Mouse (Mus musculus): Measurements from ENCODE around the gene Pifo. TPM values are rescaled to one million over a fixed set of nuclear protein-coding genes. Genes with fewer than 3 reads are reported as not detected.
A peak's percentile ranks its signal among the peaks of the same experiment; 100 is the strongest.
"Not testable (repeated sequence)": the region's sequence is repeated elsewhere in the genome, so short reads cannot be mapped to it uniquely, and the experiment has no call there.

The Pifo gene
- 6.9 and 7.6 TPM in 2 replicates for polyA plus RNA-seq (2015; fragmentation: Nextera tagmentation; extraction: Ambion mirVana)

GRCm38 (mm10) chr3:106014546-106014945 lies at the start of gene Pifo:
Pifo (minus strand) TSS chr3:106014646.
- H3K27ac ChIP-seq (replicated peaks), result no peak within 1 kb of the TSS
- no peak within 1 kb of the TSS for H3K9ac ChIP-seq
- 94% methylated on average over 2 of the region's 2 CpGs for WGBS
- H3K4me2 ChIP-seq, result no peak within 1 kb of the TSS
- H3K4me3 ChIP-seq, result no peak within 1 kb of the TSS
- no peaks in the 10 kb centered on the region for H3K36me3 ChIP-seq
- ATAC-seq (ENCODE audit: low FRiP score, low read depth), result no peak
- H3K27me3 ChIP-seq, result no peaks in the 10 kb centered on the region
- no peaks in the 10 kb centered on the region for H3K4me1 ChIP-seq (replicated peaks)
- no peaks in the 10 kb centered on the region for H3K9me3 ChIP-seq

GRCm38 (mm10) chr3:106057966-106058365 lies 43.5 kb upstream of the Pifo start:
- Histone ChIP-seq H3K27me3 (no peaks in the 10 kb centered on the region), H3K9me3 (no peaks in the 10 kb centered on the region), H3K27ac (replicated peaks) (no peak overlapping the region), H3K4me2 (no peak overlapping the region), H3K9ac (no peak overlapping the region), H3K4me1 (replicated peaks) (no peaks in the 10 kb centered on the region), H3K4me3 (no peak overlapping the region), H3K36me3 (no peaks in the 10 kb centered on the region)
- no peak for ATAC-seq (ENCODE audit: low FRiP score, low read depth)
- WGBS, result 88% methylated on average over 3 of the region's 3 CpGs

GRCm38 (mm10) chr3:106051896-106052295 lies 37.5 kb upstream of the Pifo start:
- Histone ChIP-seq H3K4me2 (no peak overlapping the region), H3K27ac (replicated peaks) (no peak overlapping the region), H3K9me3 (no peaks in the 10 kb centered on the region), H3K4me3 (no peak overlapping the region), H3K4me1 (replicated peaks) (no peaks in the 10 kb centered on the region), H3K27me3 (no peaks in the 10 kb centered on the region), H3K9ac (no peak overlapping the region), H3K36me3 (no peaks in the 10 kb centered on the region)
- ATAC-seq (ENCODE audit: low FRiP score, low read depth), result no peak
- 77% methylated on average over 18 of the region's 18 CpGs for WGBS

GRCm38 (mm10) chr3:106040306-106040705 lies 25.9 kb upstream of the Pifo start:
- H3K9me3 ChIP-seq, result no peaks in the 10 kb centered on the region
- H3K4me2 ChIP-seq, result no peak overlapping the region
- no peaks in the 10 kb centered on the region for H3K36me3 ChIP-seq
- no peaks in the 10 kb centered on the region for H3K27me3 ChIP-seq
- H3K4me3 ChIP-seq, result no peak overlapping the region
- WGBS, result 88% methylated on average over 2 of the region's 2 CpGs
- no peak overlapping the region for H3K27ac ChIP-seq (replicated peaks)
- no peak overlapping the region for H3K9ac ChIP-seq
- no peaks in the 10 kb centered on the region for H3K4me1 ChIP-seq (replicated peaks)
- no peak for ATAC-seq (ENCODE audit: low FRiP score, low read depth)

GRCm38 (mm10) chr3:106032781-106033180 lies 18.3 kb upstream of the Pifo start, which contains the start of gene Chil5:
Chil5 (minus strand) TSS chr3:106032814.
- 91% methylated on average over 1 of the region's 1 CpGs for WGBS
- no peak within 1 kb of the TSS for H3K4me2 ChIP-seq
- H3K9ac ChIP-seq, result no peak within 1 kb of the TSS

GRCm38 (mm10) chr3:106024135-106024534 lies 9.7 kb upstream of the Pifo start:
- H3K4me2 ChIP-seq, result no peak overlapping the region
- no peak overlapping the region for H3K9ac ChIP-seq
- WGBS, result 83% methylated on average over 2 of the region's 2 CpGs
- no peaks in the 10 kb centered on the region for H3K27me3 ChIP-seq
- H3K4me1 ChIP-seq (replicated peaks), result no peaks in the 10 kb centered on the region
- no peaks in the 10 kb centered on the region for H3K9me3 ChIP-seq
- ATAC-seq (ENCODE audit: low FRiP score, low read depth), result no peak
- H3K4me3 ChIP-seq, result no peak overlapping the region
- H3K27ac ChIP-seq (replicated peaks), result no peak overlapping the region
- no peaks in the 10 kb centered on the region for H3K36me3 ChIP-seq

More at GRCm38 (mm10) chr3:106032781-106033180, 18.3 kb upstream of the Pifo start, which contains the start of gene Chil5:
- Histone ChIP-seq H3K27ac (replicated peaks) (no peak within 1 kb of the TSS), H3K27me3 (no peaks in the 10 kb centered on the region), H3K4me3 (no peak within 1 kb of the TSS), H3K9me3 (no peaks in the 10 kb centered on the region), H3K4me1 (replicated peaks) (no peaks in the 10 kb centered on the region), H3K36me3 (no peaks in the 10 kb centered on the region)
- ATAC-seq (ENCODE audit: low FRiP score, low read depth), result no peak

- Histone ChIP-seq H3K4me3 (no peak overlapping the region), H3K27me3 (no peaks in the 10 kb centered on the region), H3K9ac (no peak overlapping the region), H3K9me3 (no peaks in the 10 kb centered on the region), H3K4me1 (replicated peaks) (no peaks in the 10 kb centered on the region), H3K27ac (replicated peaks) (no peak overlapping the region), H3K36me3 (no peaks in the 10 kb centered on the region), H3K4me2 (no peak overlapping the region)
- no peak for ATAC-seq (ENCODE audit: low FRiP score, low read depth)
Observed at GRCm38 (mm10) chr3:106021840-106022239, 7.4 kb upstream of the Pifo start.

GRCm38 (mm10) chr3:106003360-106003759 lies 11.1 kb downstream of the Pifo start:
- not testable (repeated sequence) for H3K4me3 ChIP-seq; H3K9me3 ChIP-seq; H3K36me3 ChIP-seq; H3K27ac ChIP-seq (replicated peaks); H3K9ac ChIP-seq; H3K27me3 ChIP-seq; H3K4me1 ChIP-seq (replicated peaks); H3K4me2 ChIP-seq; ATAC-seq (ENCODE audit: low FRiP score, low read depth)
- WGBS, result 69% methylated on average over 10 of the region's 10 CpGs

GRCm38 (mm10) chr3:106001416-106002370 lies 12.8 kb downstream of the Pifo start:
- Histone ChIP-seq H3K9ac (no peak overlapping the region; the same call in 1 of the 2 replicates), H3K27me3 (no peaks in the 10 kb centered on the region), H3K4me2 (peak overlapping the region; percentile 60), H3K4me3 (peak overlapping the region; percentile 35), H3K27ac (replicated peaks) (no peak overlapping the region), H3K4me1 (replicated peaks) (peaks cover 9% of the 10 kb centered on the region), H3K36me3 (no peaks in the 10 kb centered on the region), H3K9me3 (no peaks in the 10 kb centered on the region)
- 21% methylated on average over 17 of the region's 17 CpGs for WGBS
- peak; percentile 94 for ATAC-seq (ENCODE audit: low FRiP score, low read depth)

GRCm38 (mm10) chr3:106000707-106001375 lies 13.6 kb downstream of the Pifo start:
- Histone ChIP-seq H3K4me1 (replicated peaks) (peaks cover 9% of the 10 kb centered on the region), H3K36me3 (no peaks in the 10 kb centered on the region), H3K4me3 (peak overlapping the region; percentile 35), H3K9me3 (no peaks in the 10 kb centered on the region), H3K27ac (replicated peaks) (no peak overlapping the region), H3K9ac (no peak overlapping the region; the same call in 1 of the 2 replicates), H3K27me3 (no peaks in the 10 kb centered on the region), H3K4me2 (peak overlapping the region; percentile 60)
- no peak for ATAC-seq (ENCODE audit: low FRiP score, low read depth)
- WGBS, result 23% methylated on average over 11 of the region's 11 CpGs

GRCm38 (mm10) chr3:105994730-105995129 lies 19.7 kb downstream of the Pifo start:
- H3K4me3 ChIP-seq, result no peak overlapping the region
- no peak for ATAC-seq (ENCODE audit: low FRiP score, low read depth)
- no peak overlapping the region for H3K9ac ChIP-seq
- H3K36me3 ChIP-seq, result no peaks in the 10 kb centered on the region
- H3K4me1 ChIP-seq (replicated peaks), result no peaks in the 10 kb centered on the region
- no peak overlapping the region for H3K27ac ChIP-seq (replicated peaks)
- no peaks in the 10 kb centered on the region for H3K27me3 ChIP-seq
- no peaks in the 10 kb centered on the region for H3K9me3 ChIP-seq
- H3K4me2 ChIP-seq, result no peak overlapping the region
- WGBS, result 80% methylated on average over 2 of the region's 2 CpGs

GRCm38 (mm10) chr3:105991653-105992283 lies 22.7 kb downstream of the Pifo start:
- no peaks in the 10 kb centered on the region for H3K4me1 ChIP-seq (replicated peaks)
- no peak overlapping the region for H3K9ac ChIP-seq
- no peak; the same call in 1 of the 2 replicates for ATAC-seq (ENCODE audit: low FRiP score, low read depth)
- no peak overlapping the region for H3K4me3 ChIP-seq
- no peak overlapping the region for H3K4me2 ChIP-seq
- H3K27me3 ChIP-seq, result no peaks in the 10 kb centered on the region
- no peak overlapping the region for H3K27ac ChIP-seq (replicated peaks)
- no peaks in the 10 kb centered on the region for H3K36me3 ChIP-seq
- WGBS, result 30% methylated on average over 4 of the region's 4 CpGs
- H3K9me3 ChIP-seq, result no peaks in the 10 kb centered on the region

Measured in hindbrain, embryonic 15.5 days (tissue).